Mouse (Mus musculus) megakaryocyte, embryonic 14.5 days (primary cell): Measurements from ENCODE around the gene Alyref2. TPM values are rescaled to one million over a fixed set of nuclear protein-coding genes. Genes with fewer than 3 reads are reported as not detected.
A peak's percentile ranks its signal among the peaks of the same experiment; 100 is the strongest.

Experiments used
- H3K27me3 ChIP-seq: replicated peaks from 2 replicates; pipeline ENCODE3; 2012; ENCODE audit warnings: inconsistent platforms
- H3K36me3 ChIP-seq: replicated peaks from 2 replicates; pipeline ENCODE3; 2012; ENCODE audit warnings: low read length, inconsistent platforms, mixed read lengths
- H3K4me1 ChIP-seq: 2 replicates; pipeline ENCODE4 v1.6.1; 2012; ENCODE audit warnings: inconsistent platforms
- H3K4me3 ChIP-seq: replicated peaks from 2 replicates; pipeline ENCODE3; 2012; ENCODE audit warnings: moderate library complexity, mild to moderate bottlenecking, inconsistent platforms
- H3K9me3 ChIP-seq: 2 replicates; pipeline ENCODE4 v1.6.1; 2012; ENCODE audit warnings: inconsistent platforms
- FLI1 ChIP-seq: IDR thresholded peaks from 2 replicates; pipeline ENCODE4 v1.6.1; 2012; ENCODE audit warnings: low read length, inconsistent platforms, mixed read lengths
- GATA1 ChIP-seq: IDR thresholded peaks from 3 replicates; pipeline ENCODE4 v1.6.1; 2012; ENCODE audit warnings: mixed read lengths, low read length, inconsistent platforms, borderline replicate concordance
- polyA plus RNA-seq: library from polyadenylated mRNA; stranded (reverse); fragments of >175 nt; gene quantifications from 2 replicates; pipeline ENCODE4 v1.2.3, GENCODE M21; 2012; ENCODE audit warnings: low replicate concordance; ENCODE audit not compliant: insufficient read depth

Alyref2 gene
- polyA plus RNA-seq, 1 experiment: 9.8 TPM

GRCm38 (mm10) chr1:171499856-171500255 lies 3.4 kb upstream of the Alyref2 start:
- no peaks in the 10 kb centered on the region for H3K36me3 ChIP-seq
- H3K4me3 ChIP-seq: no peak overlapping the region
- H3K9me3 ChIP-seq: no peaks in the 10 kb centered on the region
- peaks cover 33% of the 10 kb centered on the region for H3K4me1 ChIP-seq
- H3K27me3 ChIP-seq: no peaks in the 10 kb centered on the region
- TF ChIP-seq GATA1 (no peak), FLI1 (no peak)

- H3K27me3 ChIP-seq: no peaks in the 10 kb centered on the region
- H3K36me3 ChIP-seq: no peaks in the 10 kb centered on the region
- TF ChIP-seq FLI1 (no peak), GATA1 (no peak)
- peak overlapping the region; percentile 34 for H3K4me3 ChIP-seq
- no peaks in the 10 kb centered on the region for H3K9me3 ChIP-seq
- H3K4me1 ChIP-seq: peaks cover 39% of the 10 kb centered on the region
Measured at GRCm38 (mm10) chr1:171501016-171501610, 2.2 kb upstream of the Alyref2 start.

GRCm38 (mm10) chr1:171501636-171502080 lies 1.6 kb upstream of the Alyref2 start:
- TF ChIP-seq FLI1 (no peak), GATA1 (no peak)
- Histone ChIP-seq H3K27me3 (no peaks in the 10 kb centered on the region), H3K4me1 (peaks cover 39% of the 10 kb centered on the region), H3K36me3 (no peaks in the 10 kb centered on the region), H3K9me3 (no peaks in the 10 kb centered on the region), H3K4me3 (peak overlapping the region; percentile 34)

- Histone ChIP-seq H3K36me3 (no peaks in the 10 kb centered on the region), H3K4me3 (peak overlapping the region; percentile 98), H3K4me1 (peaks cover 43% of the 10 kb centered on the region), H3K9me3 (no peaks in the 10 kb centered on the region), H3K27me3 (peaks cover 3% of the 10 kb centered on the region)
- TF ChIP-seq GATA1 (no peak), FLI1 (no peak)
Measured at GRCm38 (mm10) chr1:171502388-171503249, 659 bp upstream of the Alyref2 start.

- H3K4me1 ChIP-seq: peaks cover 41% of the 10 kb centered on the region
- H3K36me3 ChIP-seq: no peaks in the 10 kb centered on the region
- H3K4me3 ChIP-seq: peak overlapping the region; percentile 98
- no peak; the same call in 1 of the 2 replicates for TF ChIP-seq FLI1
- no peak for TF ChIP-seq GATA1
- no peaks in the 10 kb centered on the region for H3K9me3 ChIP-seq
- peaks cover 3% of the 10 kb centered on the region for H3K27me3 ChIP-seq
Measured at GRCm38 (mm10) chr1:171503592-171504291, 464 bp downstream of the Alyref2 start.

- TF ChIP-seq FLI1: no peak
- no peak for TF ChIP-seq GATA1
- H3K4me1 ChIP-seq: peaks cover 39% of the 10 kb centered on the region
- H3K27me3 ChIP-seq: peaks cover 3% of the 10 kb centered on the region
- H3K36me3 ChIP-seq: no peaks in the 10 kb centered on the region
- H3K4me3 ChIP-seq: peak overlapping the region; percentile 72
- peaks cover 3% of the 10 kb centered on the region; the same call in 1 of the 2 replicates for H3K9me3 ChIP-seq
Measured at GRCm38 (mm10) chr1:171504586-171504985, 1.3 kb downstream of the Alyref2 start.

- no peaks in the 10 kb centered on the region for H3K36me3 ChIP-seq
- H3K4me3 ChIP-seq: no peak overlapping the region
- peaks cover 8% of the 10 kb centered on the region; the same call in 1 of the 2 replicates for H3K4me1 ChIP-seq
- H3K27me3 ChIP-seq: peaks cover 13% of the 10 kb centered on the region
- TF ChIP-seq FLI1: no peak
- no peak for TF ChIP-seq GATA1
- H3K9me3 ChIP-seq: peaks cover 6% of the 10 kb centered on the region; the same call in 1 of the 2 replicates
Measured at GRCm38 (mm10) chr1:171513234-171513633, 10.0 kb downstream of the Alyref2 start.

GRCm38 (mm10) chr1:171513760-171514159 lies 10.5 kb downstream of the Alyref2 start:
- Histone ChIP-seq H3K36me3 (no peaks in the 10 kb centered on the region), H3K27me3 (peaks cover 15% of the 10 kb centered on the region), H3K4me3 (peak overlapping the region; percentile 23), H3K9me3 (peaks cover 8% of the 10 kb centered on the region; the same call in 1 of the 2 replicates), H3K4me1 (peaks cover 8% of the 10 kb centered on the region; the same call in 1 of the 2 replicates)
- TF ChIP-seq GATA1: no peak
- no peak for TF ChIP-seq FLI1

GRCm38 (mm10) chr1:171515039-171515438 lies 11.8 kb downstream of the Alyref2 start:
- peaks cover 8% of the 10 kb centered on the region; the same call in 1 of the 2 replicates for H3K4me1 ChIP-seq
- peaks cover 4% of the 10 kb centered on the region; the same call in 1 of the 2 replicates for H3K9me3 ChIP-seq
- H3K4me3 ChIP-seq: peak overlapping the region; percentile 1
- TF ChIP-seq FLI1 (no peak), GATA1 (no peak)
- H3K36me3 ChIP-seq: no peaks in the 10 kb centered on the region
- H3K27me3 ChIP-seq: peaks cover 15% of the 10 kb centered on the region
